Mouse (Mus musculus): ENCODE results near the gene Dmxl2.

DNA sequence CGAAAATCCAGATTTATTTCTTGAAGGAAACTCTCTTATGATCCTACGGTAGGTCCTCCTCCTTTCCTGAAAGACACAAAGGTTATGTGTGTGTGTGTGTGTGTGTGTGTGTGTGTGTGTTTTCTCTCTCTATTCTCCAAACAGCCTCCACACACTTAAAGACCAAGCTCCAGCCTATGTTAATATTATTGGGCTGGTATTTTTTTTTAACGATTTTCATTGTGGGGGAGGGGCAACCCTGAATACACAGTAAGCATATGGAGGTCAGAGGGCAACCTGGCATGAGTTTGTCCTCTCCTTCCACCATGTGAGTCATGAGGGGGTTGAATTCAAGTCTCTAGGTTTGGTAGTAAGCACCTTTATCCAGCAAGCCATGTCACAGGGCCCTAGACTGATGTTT lies 1.6 kb downstream of the Dmxl2 start:
- TF ChIP-seq CTCF (IDR thresholded peaks at IDR 0.05; ENCODE audit: control insufficient read depth, insufficient read depth, insufficient read length) (no peak), CEBPB (IDR thresholded peaks at IDR 0.05; ENCODE audit: low read depth) (no peak), MAX (IDR thresholded peaks at IDR 0.05) (no peak), USF1 (IDR thresholded peaks at IDR 0.05; ENCODE audit: low read depth) (no peak), MYOG (IDR thresholded peaks at IDR 0.05; ENCODE audit: control insufficient read depth, extremely low read depth, insufficient read length) (no peak)
